Mouse (Mus musculus) C2C12 (cell line): ENCODE measurements around the gene Hoxa1. TPM values are rescaled to one million over a fixed set of nuclear protein-coding genes. Genes with fewer than 3 reads are reported as not detected.

Experiments
- H3K27me3 ChIP-seq: one replicate; pipeline ENCODE4 v1.6.1; 2011; ENCODE audit not compliant: control insufficient read depth, insufficient read depth, insufficient read length
- H3K36me3 ChIP-seq: one replicate; pipeline ENCODE4 v1.6.1; 2011; ENCODE audit not compliant: control insufficient read depth, insufficient read depth
- H3K4me3 ChIP-seq: one replicate; pipeline ENCODE4 v1.5.1; 2011; ENCODE audit warnings: mild to moderate bottlenecking, control low read depth; ENCODE audit not compliant: poor library complexity, insufficient read depth, severe bottlenecking
- H3K79me2 ChIP-seq: one replicate; pipeline ENCODE4 v1.6.1; 2011; ENCODE audit not compliant: control insufficient read depth, insufficient read depth
- H3K79me3 ChIP-seq: one replicate; pipeline ENCODE4 v1.6.1; 2011; ENCODE audit warnings: low read depth, control low read depth
- H3ac ChIP-seq: one replicate; pipeline ENCODE3; 2011; ENCODE audit warnings: low read depth; ENCODE audit not compliant: control insufficient read depth, insufficient read length
- CEBPB ChIP-seq: IDR thresholded peaks from one replicate; pipeline ENCODE4 v1.6.1; 2011; ENCODE audit warnings: low read depth, mild to moderate bottlenecking, control low read depth, moderate library complexity
- CTCF ChIP-seq: IDR thresholded peaks from one replicate; pipeline ENCODE4 v1.5.1; 2011; ENCODE audit not compliant: control insufficient read depth, insufficient read depth, insufficient read length
- FOSL1 ChIP-seq: IDR thresholded peaks from one replicate; pipeline ENCODE4 v1.8.0; 2011; ENCODE audit warnings: mild to moderate bottlenecking, low read length; ENCODE audit not compliant: poor library complexity, insufficient read depth, severe bottlenecking
- MAX ChIP-seq: IDR thresholded peaks from one replicate; pipeline ENCODE4 v1.6.1; 2011; ENCODE audit warnings: mild to moderate bottlenecking, control low read depth
- MYOD1 ChIP-seq: IDR thresholded peaks from one replicate; pipeline ENCODE4 v1.6.1; 2011; ENCODE audit warnings: low read depth; ENCODE audit not compliant: control insufficient read depth, insufficient read length
- MYOG ChIP-seq: IDR thresholded peaks from one replicate; pipeline ENCODE4 v1.6.1; 2011; ENCODE audit not compliant: control insufficient read depth, insufficient read length; ENCODE audit errors: extremely low read depth
- USF1 ChIP-seq: IDR thresholded peaks from one replicate; pipeline ENCODE4 v1.6.1; 2011; ENCODE audit warnings: low read depth, mild to moderate bottlenecking, control low read depth, moderate library complexity
- polyA plus RNA-seq: library from polyadenylated mRNA; unstranded; fragments of >200 nt; fragmentation: generic; extraction: Trizol; gene quantifications from one replicate; pipeline ENCODE4 v1.2.1, GENCODE M21; 2012; ENCODE audit warnings: missing spikeins

Hoxa1 gene
- polyA plus RNA-seq, 1 experiment: 0.96 TPM

GRCm38 (mm10) chr6:52171938-52172337 is 13.8 kb upstream of the Hoxa1 start:
- no peak for TF ChIP-seq MYOD1
- no peak for TF ChIP-seq CTCF
- TF ChIP-seq FOSL1: no peak
- TF ChIP-seq MAX: no peak
- no peak for TF ChIP-seq USF1
- TF ChIP-seq CEBPB: no peak
- no peak for TF ChIP-seq MYOG
- H3K79me2 ChIP-seq: no peaks in the 10 kb centered on the region
- H3K4me3 ChIP-seq: no peak overlapping the region
- H3K79me3 ChIP-seq: no peaks in the 10 kb centered on the region
- H3ac ChIP-seq: no peak overlapping the region
- H3K27me3 ChIP-seq: no peaks in the 10 kb centered on the region
- H3K36me3 ChIP-seq: peaks cover 3% of the 10 kb centered on the region

GRCm38 (mm10) chr6:52171331-52171730 is 13.2 kb upstream of the Hoxa1 start:
- peaks cover 3% of the 10 kb centered on the region for H3K36me3 ChIP-seq
- H3ac ChIP-seq: no peak overlapping the region
- H3K79me2 ChIP-seq: no peaks in the 10 kb centered on the region
- H3K79me3 ChIP-seq: no peaks in the 10 kb centered on the region
- no peaks in the 10 kb centered on the region for H3K27me3 ChIP-seq
- no peak for TF ChIP-seq CEBPB
- no peak for TF ChIP-seq MAX
- TF ChIP-seq MYOD1: no peak
- no peak for TF ChIP-seq FOSL1
- no peak for TF ChIP-seq USF1
- H3K4me3 ChIP-seq: no peak overlapping the region

- Histone ChIP-seq H3K79me2 (no peaks in the 10 kb centered on the region), H3K36me3 (peaks cover 3% of the 10 kb centered on the region), H3K27me3 (no peaks in the 10 kb centered on the region), H3ac (no peak overlapping the region), H3K4me3 (no peak overlapping the region), H3K79me3 (no peaks in the 10 kb centered on the region)
- TF ChIP-seq MAX (no peak), CTCF (no peak), USF1 (no peak), CEBPB (no peak), MYOD1 (no peak), FOSL1 (no peak), MYOG (no peak)
These were observed 12.7 kb upstream of the Hoxa1 start for GRCm38 (mm10) chr6:52170898-52171223.

GRCm38 (mm10) chr6:52170166-52170897 is 12.2 kb upstream of the Hoxa1 start:
- Histone ChIP-seq H3K36me3 (peaks cover 3% of the 10 kb centered on the region), H3K79me3 (no peaks in the 10 kb centered on the region), H3K79me2 (no peaks in the 10 kb centered on the region), H3ac (no peak overlapping the region), H3K4me3 (no peak overlapping the region), H3K27me3 (no peaks in the 10 kb centered on the region)
- TF ChIP-seq FOSL1: no peak
- TF ChIP-seq MYOD1: no peak
- TF ChIP-seq CEBPB: no peak
- TF ChIP-seq MAX: no peak
- no peak for TF ChIP-seq USF1
- no peak for TF ChIP-seq MYOG

- no peaks in the 10 kb centered on the region for H3K27me3 ChIP-seq
- peaks cover 3% of the 10 kb centered on the region for H3K36me3 ChIP-seq
- no peak for TF ChIP-seq MAX
- TF ChIP-seq CEBPB: no peak
- no peak for TF ChIP-seq MYOG
- no peak overlapping the region for H3K4me3 ChIP-seq
- no peaks in the 10 kb centered on the region for H3K79me3 ChIP-seq
- H3K79me2 ChIP-seq: no peaks in the 10 kb centered on the region
- no peak overlapping the region for H3ac ChIP-seq
These were observed 11.5 kb upstream of the Hoxa1 start for GRCm38 (mm10) chr6:52169499-52170165.
